Mouse (Mus musculus) neural tube, embryonic 13.5 days (tissue): ENCODE data around the gene 1700067K01Rik. TPM values are rescaled to one million over a fixed set of nuclear protein-coding genes. Genes with fewer than 3 reads are reported as not detected.

Experiments used
- ATAC-seq: fragments of 200-750 bp; cut with Nextera tagmentation; 2 replicates; pipeline ENCODE4 v1.8.0; 2017; ENCODE audit warnings: low read depth, mild to moderate bottlenecking, moderate TSS enrichment, moderate library complexity
- H3K27ac ChIP-seq: fragments of 300-500 bp; sonication (generic); replicated peaks from 2 replicates; pipeline ENCODE4 v1.5.1; 2015; ENCODE audit warnings: moderate library complexity, mild to moderate bottlenecking, inconsistent platforms
- H3K27me3 ChIP-seq: fragments of 300-500 bp; sonication (generic); 2 replicates; pipeline ENCODE4 v1.6.1; 2015; ENCODE audit warnings: mild to moderate bottlenecking, inconsistent platforms
- H3K36me3 ChIP-seq: fragments of 300-500 bp; sonication (generic); 2 replicates; pipeline ENCODE4 v1.6.1; 2015; ENCODE audit warnings: mild to moderate bottlenecking, inconsistent platforms
- H3K4me1 ChIP-seq: fragments of 300-500 bp; sonication (generic); replicated peaks from 2 replicates; pipeline ENCODE4 v1.6.1; 2015; ENCODE audit warnings: inconsistent platforms
- H3K4me2 ChIP-seq: fragments of 300-500 bp; sonication (generic); 2 replicates; pipeline ENCODE4 v1.6.1; 2015; ENCODE audit warnings: inconsistent platforms, mild to moderate bottlenecking, moderate library complexity
- H3K4me3 ChIP-seq: fragments of 300-500 bp; sonication (generic); 2 replicates; pipeline ENCODE4 v1.5.1; 2015; ENCODE audit warnings: mild to moderate bottlenecking, inconsistent platforms
- H3K9ac ChIP-seq: fragments of 300-500 bp; sonication (generic); 2 replicates; pipeline ENCODE4 v1.6.1; 2015; ENCODE audit warnings: moderate library complexity, mild to moderate bottlenecking, inconsistent platforms
- H3K9me3 ChIP-seq: fragments of 300-500 bp; sonication (generic); 2 replicates; pipeline ENCODE4 v1.6.1; 2016; ENCODE audit warnings: inconsistent platforms
- WGBS: fragments of 180-500 bp; shearing (Covaris S2); methylation state at CpG from one replicate; pipeline ENCODE4 v1.1.7; 2015; 5-methylcytosine and 5-hydroxymethylcytosine counted together
- polyA plus RNA-seq: library from polyadenylated mRNA; unstranded; fragments of >200 nt; fragmentation: Nextera tagmentation; extraction: Ambion mirVana; gene quantifications from 2 replicates; pipeline ENCODE4 v1.2.1, GENCODE M21; 2015

The 1700067K01Rik gene
- 0.62 and 0.87 TPM in 2 replicates for polyA plus RNA-seq

- Histone ChIP-seq H3K9me3 (no peaks in the 10 kb centered on the region), H3K27me3 (peaks cover 33% of the 10 kb centered on the region), H3K36me3 (peaks cover 20% of the 10 kb centered on the region), H3K27ac (no peak within 1 kb of the TSS), H3K4me2 (peak within 1 kb of the TSS; percentile 28), H3K4me3 (peak within 1 kb of the TSS; percentile 11), H3K9ac (peak within 1 kb of the TSS; percentile 49; the same call in 1 of the 2 replicates), H3K4me1 (peaks cover 44% of the 10 kb centered on the region)
- WGBS: 17% methylated on average over 61 of the region's 61 CpGs
- no peak for ATAC-seq
These were observed at the start of gene 1700067K01Rik for GRCm38 (mm10) chr8:84001281-84002000. Gene 1700067K01Rik (plus strand): TSS chr8:84001502.

GRCm38 (mm10) chr8:83954749-83955105 lies 46.6 kb upstream of the 1700067K01Rik start:
- peak overlapping the region; percentile 69 for H3K9ac ChIP-seq
- H3K27me3 ChIP-seq: no peaks in the 10 kb centered on the region
- H3K27ac ChIP-seq: peak overlapping the region; percentile 74
- peak overlapping the region; percentile 94 for H3K4me2 ChIP-seq
- 1% methylated on average over 14 of the region's 14 CpGs for WGBS
- no peak for ATAC-seq
- peaks cover 16% of the 10 kb centered on the region for H3K4me1 ChIP-seq
- no peaks in the 10 kb centered on the region for H3K36me3 ChIP-seq
- H3K9me3 ChIP-seq: no peaks in the 10 kb centered on the region
- peak overlapping the region; percentile 59 for H3K4me3 ChIP-seq

- Histone ChIP-seq H3K9me3 (no peaks in the 10 kb centered on the region), H3K4me1 (peaks cover 16% of the 10 kb centered on the region), H3K4me2 (peak within 1 kb of the TSS; percentile 94), H3K9ac (peak within 1 kb of the TSS; percentile 69), H3K27me3 (no peaks in the 10 kb centered on the region), H3K36me3 (no peaks in the 10 kb centered on the region), H3K27ac (peak within 1 kb of the TSS; percentile 74), H3K4me3 (peak within 1 kb of the TSS; percentile 59)
- peak; percentile 100 for ATAC-seq
- under 1% methylated on average over 75 of the region's 75 CpGs for WGBS
These were observed 46.0 kb upstream of the 1700067K01Rik start, which contains the start of the genes Gm10644 and Asf1b for GRCm38 (mm10) chr8:83955106-83955957. Gene Gm10644 (minus strand): TSS chr8:83955205. Gene Asf1b (plus strand): TSS chr8:83955507.

- no peak; the same call in 1 of the 2 replicates for ATAC-seq
- H3K36me3 ChIP-seq: no peaks in the 10 kb centered on the region
- peak overlapping the region; percentile 59 for H3K4me3 ChIP-seq
- under 1% methylated on average over 15 of the region's 15 CpGs for WGBS
- H3K9ac ChIP-seq: peak overlapping the region; percentile 68
- no peaks in the 10 kb centered on the region for H3K9me3 ChIP-seq
- H3K4me1 ChIP-seq: peaks cover 16% of the 10 kb centered on the region
- peak overlapping the region; percentile 94 for H3K4me2 ChIP-seq
- no peak overlapping the region for H3K27ac ChIP-seq
- H3K27me3 ChIP-seq: no peaks in the 10 kb centered on the region
These were observed 45.4 kb upstream of the 1700067K01Rik start for GRCm38 (mm10) chr8:83955958-83956218.

GRCm38 (mm10) chr8:83956789-83957188 lies 44.5 kb upstream of the 1700067K01Rik start:
- Histone ChIP-seq H3K27me3 (no peaks in the 10 kb centered on the region), H3K9ac (no peak overlapping the region), H3K4me1 (peaks cover 16% of the 10 kb centered on the region), H3K27ac (no peak overlapping the region), H3K36me3 (no peaks in the 10 kb centered on the region), H3K9me3 (no peaks in the 10 kb centered on the region), H3K4me2 (peak overlapping the region; percentile 94), H3K4me3 (peak overlapping the region; percentile 59)
- WGBS: 41% methylated on average over 1 of the region's 1 CpGs
- ATAC-seq: no peak

DNA sequence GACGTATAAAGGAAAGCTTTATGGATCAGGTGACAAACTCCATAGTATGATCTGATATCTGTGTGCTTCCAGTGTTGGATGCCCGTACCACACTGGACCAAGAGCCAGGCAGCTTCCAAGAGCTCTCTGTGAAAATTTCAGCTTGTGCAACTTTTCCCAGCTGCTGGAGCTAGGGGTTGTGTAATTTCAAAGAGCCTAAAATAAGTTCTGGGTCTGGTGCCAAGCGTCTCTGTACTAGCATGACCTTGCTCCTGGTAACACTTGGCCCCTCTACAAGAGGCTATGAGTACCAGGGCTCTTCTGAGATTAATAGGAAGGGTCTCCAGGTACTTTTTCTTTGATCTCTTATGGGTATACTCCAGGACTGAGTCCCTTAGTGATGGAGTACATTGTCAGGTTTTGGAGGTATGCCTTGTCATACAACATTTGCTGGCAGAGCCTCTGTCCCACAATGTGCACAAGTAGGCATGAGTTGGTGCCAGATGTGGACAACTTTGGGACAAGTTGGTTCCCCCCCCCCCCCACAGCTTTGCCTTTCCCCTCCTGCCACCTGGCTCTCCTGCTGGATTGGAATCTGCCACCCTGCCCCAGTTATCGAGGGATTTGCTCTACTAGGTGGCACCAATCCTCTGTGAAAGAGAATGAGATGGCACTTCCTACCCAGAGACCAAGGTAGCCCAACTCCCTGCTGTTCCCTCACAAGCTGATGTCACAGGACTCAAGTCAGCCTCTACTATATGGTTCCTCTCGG lies 37.1 kb upstream of the 1700067K01Rik start:
- no peaks in the 10 kb centered on the region for H3K27me3 ChIP-seq
- no peak overlapping the region for H3K9ac ChIP-seq
- no peak overlapping the region for H3K27ac ChIP-seq
- H3K4me2 ChIP-seq: no peak overlapping the region
- H3K4me3 ChIP-seq: no peak overlapping the region
- ATAC-seq: no peak
- no peaks in the 10 kb centered on the region for H3K4me1 ChIP-seq
- H3K9me3 ChIP-seq: no peaks in the 10 kb centered on the region
- 93% methylated on average over 5 of the region's 5 CpGs for WGBS
- peaks cover 6% of the 10 kb centered on the region; the same call in 1 of the 2 replicates for H3K36me3 ChIP-seq

- no peak for ATAC-seq
These were observed 33.6 kb upstream of the 1700067K01Rik start for GRCm38 (mm10) chr8:83967701-83968100.

DNA sequence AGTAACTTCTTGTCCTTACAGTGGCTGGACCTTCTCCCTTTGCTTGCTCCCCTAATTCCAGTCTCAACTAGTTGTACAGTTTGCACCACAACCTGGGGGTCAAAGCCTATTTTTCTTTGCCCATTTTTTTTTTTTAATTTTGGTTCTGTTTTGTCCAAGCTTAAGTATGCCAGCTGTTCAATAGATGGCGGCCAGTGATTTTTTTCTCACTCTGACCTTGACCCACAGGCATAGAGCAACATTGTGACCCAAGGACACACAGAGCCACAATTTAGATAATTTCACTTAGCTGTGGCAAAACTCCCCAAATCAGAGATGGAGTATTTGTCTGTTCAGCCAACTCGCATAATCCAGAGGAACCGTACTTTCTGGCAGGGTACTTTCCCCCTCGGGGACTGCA lies 30.2 kb upstream of the 1700067K01Rik start:
- H3K27ac ChIP-seq: no peak overlapping the region
- ATAC-seq: no peak
- H3K9ac ChIP-seq: no peak overlapping the region
- H3K27me3 ChIP-seq: no peaks in the 10 kb centered on the region
- no peak overlapping the region for H3K4me3 ChIP-seq
- H3K9me3 ChIP-seq: no peaks in the 10 kb centered on the region
- no peak overlapping the region for H3K4me2 ChIP-seq
- peaks cover 7% of the 10 kb centered on the region; the same call in 1 of the 2 replicates for H3K36me3 ChIP-seq
- WGBS: 88% methylated on average over 4 of the region's 4 CpGs
- peaks cover 26% of the 10 kb centered on the region for H3K4me1 ChIP-seq

More at GRCm38 (mm10) chr8:83967701-83968100, 33.6 kb upstream of the 1700067K01Rik start:
- no peak overlapping the region for H3K27ac ChIP-seq
- no peaks in the 10 kb centered on the region for H3K27me3 ChIP-seq
- peaks cover 7% of the 10 kb centered on the region; the same call in 1 of the 2 replicates for H3K36me3 ChIP-seq
- no peaks in the 10 kb centered on the region for H3K9me3 ChIP-seq
- no peak overlapping the region for H3K9ac ChIP-seq
- peaks cover 9% of the 10 kb centered on the region for H3K4me1 ChIP-seq
- no peak overlapping the region for H3K4me2 ChIP-seq
- WGBS: 94% methylated on average over 7 of the region's 7 CpGs
- H3K4me3 ChIP-seq: no peak overlapping the region

- no peak for ATAC-seq
- Histone ChIP-seq H3K27ac (peak overlapping the region; percentile 87), H3K4me3 (peak overlapping the region; percentile 95), H3K4me2 (peak overlapping the region; percentile 81), H3K27me3 (no peaks in the 10 kb centered on the region), H3K9me3 (no peaks in the 10 kb centered on the region), H3K4me1 (peaks cover 31% of the 10 kb centered on the region), H3K36me3 (peaks cover 7% of the 10 kb centered on the region; the same call in 1 of the 2 replicates), H3K9ac (peak overlapping the region; percentile 93)
- 70% methylated on average over 6 of the region's 6 CpGs for WGBS
These were observed 29.6 kb upstream of the 1700067K01Rik start for GRCm38 (mm10) chr8:83971661-83972060.

- under 1% methylated on average over 86 of the region's 94 CpGs for WGBS
- ATAC-seq: peak; percentile 100
These were observed 28.9 kb upstream of the 1700067K01Rik start, which contains the start of gene Prkaca for GRCm38 (mm10) chr8:83972150-83973120. Gene Prkaca (plus strand): TSS chr8:83972993.

More at GRCm38 (mm10) chr8:83972150-83973120, 28.9 kb upstream of the 1700067K01Rik start, which contains the start of gene Prkaca:
- H3K4me3 ChIP-seq: peak within 1 kb of the TSS; percentile 95
- peak within 1 kb of the TSS; percentile 87 for H3K27ac ChIP-seq
- peaks cover 7% of the 10 kb centered on the region; the same call in 1 of the 2 replicates for H3K36me3 ChIP-seq
- H3K4me2 ChIP-seq: peak within 1 kb of the TSS; percentile 97
- H3K4me1 ChIP-seq: peaks cover 38% of the 10 kb centered on the region
- H3K9ac ChIP-seq: peak within 1 kb of the TSS; percentile 94
- no peaks in the 10 kb centered on the region for H3K9me3 ChIP-seq
- no peaks in the 10 kb centered on the region for H3K27me3 ChIP-seq
